Mouse (Mus musculus) kidney, adult 2 months (tissue): ENCODE results near the gene Atp13a2. TPM values are rescaled to one million over a fixed set of nuclear protein-coding genes. Genes with fewer than 3 reads are reported as not detected.

Experiments used
- DNase-seq: peaks from one replicate; pipeline ENCODE4 v3.0.0; 2021
- H3K27ac ChIP-seq: fragments of 200-500 bp; 2 replicates; pipeline ENCODE4 v1.5.1; 2012; ENCODE audit warnings: low read depth, low read length, control low read depth, inconsistent platforms; ENCODE audit not compliant: insufficient read depth
- H3K27me3 ChIP-seq: fragments of 200-500 bp; replicated peaks from 2 replicates; pipeline ENCODE4 v1.6.1; 2012; ENCODE audit warnings: mild to moderate bottlenecking, moderate library complexity, low read length, inconsistent platforms; ENCODE audit not compliant: control insufficient read depth, insufficient read depth
- H3K36me3 ChIP-seq: fragments of 200-500 bp; 2 replicates; pipeline ENCODE4 v1.6.1; 2012; ENCODE audit warnings: mild to moderate bottlenecking, moderate library complexity, low read length, inconsistent platforms; ENCODE audit not compliant: control insufficient read depth, insufficient read depth
- H3K4me1 ChIP-seq: fragments of 200-500 bp; 2 replicates; pipeline ENCODE4 v1.6.1; 2011; ENCODE audit warnings: low read length; ENCODE audit not compliant: control insufficient read depth, insufficient read depth
- H3K4me3 ChIP-seq: fragments of 200-500 bp; 2 replicates; pipeline ENCODE4 v1.5.1; 2011; ENCODE audit warnings: mild to moderate bottlenecking, low read depth, low read length, control low read depth; ENCODE audit not compliant: insufficient read depth
- CTCF ChIP-seq: fragments of 200-500 bp; conservative IDR thresholded peaks from 2 replicates; pipeline ENCODE4 v1.5.1; 2011; ENCODE audit warnings: low read depth, mild to moderate bottlenecking, control low read depth, low read length, moderate library complexity, mixed read lengths; ENCODE audit not compliant: insufficient read depth, insufficient read length
- POLR2A ChIP-seq: fragments of 200-500 bp; IDR thresholded peaks from one replicate; pipeline ENCODE4 v1.6.1; 2011; ENCODE audit warnings: low read depth, low read length, control low read depth
- WGBS: fragments of 180-500 bp; shearing (Covaris S2); methylation state at CpG from one replicate; pipeline ENCODE4 v1.1.7; 2018; 5-methylcytosine and 5-hydroxymethylcytosine counted together
- polyA plus RNA-seq: library from polyadenylated mRNA; depleted of rRNA; stranded (reverse); fragments of >200 nt; gene quantifications from 2 replicates; pipeline ENCODE4 v1.2.3, GENCODE M21; 2012

Atp13a2 gene
- polyA plus RNA-seq, 1 experiment: 46.3 TPM

DNA sequence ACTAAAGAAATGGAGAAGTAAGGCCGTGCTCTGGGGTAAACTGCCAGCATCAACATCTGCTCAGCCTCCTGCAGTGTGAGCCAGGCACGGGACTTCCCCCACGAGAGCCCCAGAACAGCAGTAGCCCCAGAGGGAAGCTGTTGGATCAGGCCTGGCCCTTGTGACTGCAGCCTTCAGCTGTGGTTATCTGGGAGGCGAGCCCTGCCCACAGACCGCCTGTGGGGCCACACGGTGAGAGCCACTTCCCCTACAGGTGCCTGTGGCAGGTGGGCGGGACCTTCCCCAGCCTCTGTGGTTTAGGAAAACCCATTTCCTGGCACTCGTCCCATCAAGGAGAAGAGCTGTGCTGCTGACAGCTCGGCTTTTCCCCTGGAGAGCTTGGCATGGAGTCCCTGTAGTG is 3.2 kb upstream of the Atp13a2 start:
- Histone ChIP-seq H3K27ac (no peak overlapping the region), H3K4me1 (peaks cover 2% of the 10 kb centered on the region; the same call in 1 of the 2 replicates)
- WGBS: 18% methylated on average over 9 of the region's 9 CpGs

DNA sequence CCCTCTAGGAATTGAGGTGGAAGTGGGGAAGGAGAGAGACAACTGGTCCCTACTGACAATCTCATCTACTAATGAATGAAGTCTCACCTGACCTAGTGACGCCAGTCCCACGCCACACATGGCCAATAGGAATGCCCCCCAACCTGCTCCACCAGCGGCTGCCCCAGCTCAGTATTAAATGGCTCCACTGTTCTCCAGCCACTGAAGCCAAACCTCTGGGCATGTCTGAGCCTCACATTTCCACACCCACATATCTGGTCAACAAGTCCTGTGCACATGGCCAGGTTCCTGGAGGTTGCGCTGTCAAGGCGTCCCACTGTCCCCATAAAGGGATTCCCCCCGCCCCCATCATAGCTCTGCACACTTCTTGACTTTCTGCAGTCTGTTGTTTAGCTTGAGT is 2.1 kb upstream of the Atp13a2 start:
- DNase-seq: no peak
- 89% methylated on average over 6 of the region's 6 CpGs for whole genome bisulfite sequencing
- no peak overlapping the region for H3K4me3 ChIP-seq
- H3K27me3 ChIP-seq: no peaks in the 10 kb centered on the region
- TF ChIP-seq CTCF (no peak), POLR2A (no peak)
- peaks cover 2% of the 10 kb centered on the region; the same call in 1 of the 2 replicates for H3K4me1 ChIP-seq
- H3K36me3 ChIP-seq: no peaks in the 10 kb centered on the region
- H3K27ac ChIP-seq: no peak overlapping the region

More for the DNA sequence above, 3.2 kb upstream of the Atp13a2 start:
- H3K27me3 ChIP-seq: no peaks in the 10 kb centered on the region
- peak; percentile 40 for DNase-seq
- H3K36me3 ChIP-seq: no peaks in the 10 kb centered on the region
- TF ChIP-seq POLR2A: no peak
- TF ChIP-seq CTCF: no peak
- no peak overlapping the region for H3K4me3 ChIP-seq

GRCm38 (mm10) chr4:140986024-140986710 is 506 bp upstream of the Atp13a2 start:
- Histone ChIP-seq H3K4me3 (peak overlapping the region; percentile 89), H3K27ac (no peak overlapping the region), H3K36me3 (no peaks in the 10 kb centered on the region), H3K27me3 (no peaks in the 10 kb centered on the region), H3K4me1 (peaks cover 2% of the 10 kb centered on the region; the same call in 1 of the 2 replicates)
- no peak for DNase-seq
- TF ChIP-seq POLR2A: no peak
- TF ChIP-seq CTCF: no peak
- WGBS: 30% methylated on average over 15 of the region's 15 CpGs

- H3K4me1 ChIP-seq: peaks cover 2% of the 10 kb centered on the region; the same call in 1 of the 2 replicates
- no peak for TF ChIP-seq POLR2A
- TF ChIP-seq CTCF: no peak
- H3K36me3 ChIP-seq: no peaks in the 10 kb centered on the region
- H3K4me3 ChIP-seq: peak overlapping the region; percentile 89
- H3K27ac ChIP-seq: no peak overlapping the region
- no peak for DNase-seq
- H3K27me3 ChIP-seq: no peaks in the 10 kb centered on the region
- 22% methylated on average over 7 of the region's 7 CpGs for WGBS
Observed at GRCm38 (mm10) chr4:140987476-140987875, 803 bp downstream of the Atp13a2 start.

DNA sequence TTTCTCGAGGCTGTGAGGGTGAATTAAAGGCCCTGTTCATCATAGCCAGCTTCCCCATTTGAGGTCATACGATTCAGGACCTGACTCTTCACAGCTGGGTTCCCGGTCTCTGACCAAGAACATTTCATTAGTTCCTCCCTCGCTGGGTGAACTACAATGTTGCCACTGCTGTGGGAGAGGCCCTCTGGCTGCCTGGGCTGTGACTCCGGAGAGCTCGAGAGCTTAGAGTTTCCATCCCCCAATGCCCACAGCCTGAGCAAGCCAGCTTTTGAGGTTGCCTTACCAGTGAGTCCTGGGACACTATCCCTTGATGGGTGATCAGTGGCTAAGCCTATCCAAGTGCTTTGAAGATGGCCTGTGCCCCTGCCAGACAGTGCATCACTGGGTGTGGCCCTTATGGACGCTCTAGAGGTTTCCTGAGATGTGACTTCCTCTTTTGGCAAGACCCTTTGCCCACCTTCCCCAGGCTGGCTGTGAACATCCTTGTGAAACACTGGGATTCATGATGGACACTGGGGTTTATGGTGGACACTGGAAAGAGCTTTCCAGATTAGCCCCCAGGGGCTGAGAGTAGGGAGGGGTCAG is 2.1 kb downstream of the Atp13a2 start:
- no peaks in the 10 kb centered on the region for H3K27me3 ChIP-seq
- peaks cover 2% of the 10 kb centered on the region; the same call in 1 of the 2 replicates for H3K4me1 ChIP-seq
- 0 out of 2 replicates have a peak overlapping the region, but pooled peaks have one; percentile 9 for H3K27ac ChIP-seq
- no peak for DNase-seq
- H3K4me3 ChIP-seq: no peak overlapping the region
- 62% methylated on average over 7 of the region's 7 CpGs for WGBS
- TF ChIP-seq CTCF: no peak
- TF ChIP-seq POLR2A: no peak
- H3K36me3 ChIP-seq: no peaks in the 10 kb centered on the region

DNA sequence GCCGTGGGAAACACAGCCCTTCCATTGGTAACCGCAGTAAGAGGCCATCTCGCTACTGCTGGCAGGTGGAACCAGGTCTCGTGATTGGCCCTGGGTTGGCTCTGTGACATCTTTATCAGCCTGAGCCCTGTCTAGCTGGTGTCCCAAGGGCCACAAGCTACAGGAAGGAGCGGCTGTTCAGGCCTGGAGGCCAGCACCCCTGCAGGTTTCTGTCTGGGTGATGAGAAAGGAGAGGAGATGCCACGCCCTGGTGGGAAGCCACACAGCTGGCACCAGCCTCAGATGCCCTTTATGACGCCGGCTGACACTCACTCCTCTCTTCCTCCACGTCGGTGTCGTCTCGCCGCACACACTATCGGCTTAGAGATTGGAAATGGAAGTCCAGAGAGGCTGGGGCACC is 2.8 kb downstream of the Atp13a2 start:
- TF ChIP-seq POLR2A: no peak
- TF ChIP-seq CTCF: no peak
- DNase-seq: no peak
- H3K4me1 ChIP-seq: peaks cover 2% of the 10 kb centered on the region; the same call in 1 of the 2 replicates
- no peak overlapping the region for H3K4me3 ChIP-seq
- 90% methylated on average over 14 of the region's 14 CpGs for WGBS
- no peaks in the 10 kb centered on the region for H3K36me3 ChIP-seq
- no peaks in the 10 kb centered on the region for H3K27me3 ChIP-seq
- no peak overlapping the region for H3K27ac ChIP-seq

GRCm38 (mm10) chr4:140992215-140992614 is 5.5 kb downstream of the Atp13a2 start:
- WGBS: 90% methylated on average over 20 of the region's 20 CpGs
- H3K27ac ChIP-seq: no peak overlapping the region
- no peak for TF ChIP-seq POLR2A

GRCm38 (mm10) chr4:140993846-140994245 is 7.2 kb downstream of the Atp13a2 start:
- DNase-seq: no peak
- 70% methylated on average over 8 of the region's 8 CpGs for WGBS
- no peaks in the 10 kb centered on the region for H3K27me3 ChIP-seq
- H3K4me3 ChIP-seq: no peak overlapping the region
- H3K4me1 ChIP-seq: no peaks in the 10 kb centered on the region
- no peaks in the 10 kb centered on the region; the same call in 1 of the 2 replicates for H3K36me3 ChIP-seq
- no peak for TF ChIP-seq CTCF
- TF ChIP-seq POLR2A: no peak
- no peak overlapping the region for H3K27ac ChIP-seq

More at GRCm38 (mm10) chr4:140992215-140992614, 5.5 kb downstream of the Atp13a2 start:
- Histone ChIP-seq H3K36me3 (no peaks in the 10 kb centered on the region; the same call in 1 of the 2 replicates), H3K4me1 (peaks cover 2% of the 10 kb centered on the region; the same call in 1 of the 2 replicates), H3K27me3 (no peaks in the 10 kb centered on the region), H3K4me3 (no peak overlapping the region)
- no peak for DNase-seq
